ENCODE assay signal across 10 mouse cellular contexts in genomic region chr10:27761402-27761801, GRCm38 (mm10).
DNase-seq lines count a peak whose midpoint lies in the region; ATAC-seq and TF ChIP-seq lines count a peak whose summit lies in the region.
"Had no signal": no experiment of that assay in that cellular context is flagged by ENCODE, and none has a peak within 500 bp of the region (broad histone marks: within the 10 kb centered on the region; RNA-seq: fewer than 3 reads in every experiment).

No protein-coding gene starts in this region.

- no peak for ATAC-seq in kidney, embryonic 15.5 days (replicated peaks; ENCODE audit: low FRiP score)

- no peak overlapping the region for H3K4me2 ChIP-seq in kidney, embryonic 15.5 days
- H3K4me2 ChIP-seq: limb, embryonic 15.5 days had no signal

- H3K9ac ChIP-seq in kidney, embryonic 15.5 days = no peak overlapping the region
- no peak overlapping the region for H3K9ac ChIP-seq in ES-E14 (ENCODE audit: insufficient read depth, low read depth, low read length, poor library complexity, severe bottlenecking)
- H3K9ac ChIP-seq: limb, embryonic 15.5 days had no signal

- H3K27me3 ChIP-seq in kidney, embryonic 15.5 days = no peaks in the 10 kb centered on the region
- H3K27me3 ChIP-seq: limb, embryonic 15.5 days had no signal

- peak; percentile 8 for DNase-seq in adrenal gland, postnatal 14 days
- DNase-seq in adrenal gland, postnatal 25 days = no peak
- peak; percentile 38 for DNase-seq in kidney, postnatal 10 days
- peak; percentile 39 for DNase-seq in ES-E14 (ENCODE audit: low read depth, low spot score)
- peak; percentile 39 for DNase-seq in kidney, postnatal 14 days
- DNase-seq in thymus, postnatal 4 days = no peak
- no peak for DNase-seq in c-Kit-positive CD71-positive TER-119-positive erythroid progenitor cells, embryonic 14.5 days (ENCODE audit: low spot score)

- no peaks in the 10 kb centered on the region for H3K9me3 ChIP-seq in kidney, embryonic 15.5 days (replicated peaks)
- no peaks in the 10 kb centered on the region for H3K9me3 ChIP-seq in ES-E14 (ENCODE audit: control insufficient read depth, insufficient read depth, low read depth, low read length)
- H3K9me3 ChIP-seq: limb, embryonic 15.5 days had no signal

- in situ Hi-C loops in ES-E14 (cut with MboI; ENCODE audit: low sequenced_read_pairs in 2 of 2, unreplicated experiment in 2 of 2) = no loop called here

- no peak overlapping the region for H3K4me3 ChIP-seq in kidney, embryonic 15.5 days (replicated peaks)
- H3K4me3 ChIP-seq in ES-E14 (ENCODE audit: insufficient read depth in 1 of 2, low read depth in 1 of 2, low read length in 2 of 2, poor library complexity in 1 of 2, severe bottlenecking in 1 of 2) = no peak overlapping the region
- H3K4me3 ChIP-seq: erythroblast, embryonic 14.5 days; limb, embryonic 15.5 days had no signal

- 5% methylated on average over 3 of the region's 3 CpGs for WGBS in kidney, embryonic 15.5 days

- H3K4me1 ChIP-seq in kidney, embryonic 15.5 days = no peaks in the 10 kb centered on the region
- no peaks in the 10 kb centered on the region for H3K4me1 ChIP-seq in ES-E14 (ENCODE audit: control insufficient read depth in 2 of 2, insufficient read depth in 2 of 2, low read length in 2 of 2, poor library complexity in 1 of 2)
- H3K4me1 ChIP-seq: limb, embryonic 15.5 days had no signal

- no peak overlapping the region for H3K27ac ChIP-seq in kidney, embryonic 15.5 days
- H3K27ac ChIP-seq in ES-E14 (ENCODE audit: insufficient read depth, low read depth, low read length, poor library complexity, severe bottlenecking) = no peak overlapping the region
- H3K27ac ChIP-seq: limb, embryonic 15.5 days had no signal

- no peaks in the 10 kb centered on the region for H3K36me3 ChIP-seq in kidney, embryonic 15.5 days
- H3K36me3 ChIP-seq in ES-E14 (ENCODE audit: control insufficient read depth, insufficient read depth, low read length, poor library complexity, severe bottlenecking) = no peaks in the 10 kb centered on the region
- H3K36me3 ChIP-seq: limb, embryonic 15.5 days had no signal

TF ChIP-seq in ES-E14, 5 proteins besides CTCF, POLR2A, EP300 and RAD21:
- TF ChIP-seq ZC3H11A (IDR thresholded peaks at IDR 0.05; ENCODE audit: borderline replicate concordance, low read depth, low read length) (no peak), CHD2 (IDR thresholded peaks at IDR 0.05; ENCODE audit: low read depth, low read length) (no peak), HCFC1 (IDR thresholded peaks at IDR 0.05; ENCODE audit: borderline replicate concordance, insufficient read depth, low read length) (no peak), MAFK (IDR thresholded peaks at IDR 0.05; ENCODE audit: insufficient read depth, low read depth, low read length) (no peak), ZNF384 (IDR thresholded peaks at IDR 0.05; ENCODE audit: low read depth, low read length) (no peak)

Comparison
In these comparisons a context has a peak if more than half of its experiments do, and no peak if none do; other contexts are left out.
1. DNase-seq: peak in adrenal gland, postnatal 14 days (single experiment), kidney, postnatal 10 days (single experiment), ES-E14 (single experiment) and kidney, postnatal 14 days (single experiment); none in adrenal gland, postnatal 25 days (single experiment), thymus, postnatal 4 days (single experiment) and c-Kit-positive CD71-positive TER-119-positive erythroid progenitor cells, embryonic 14.5 days (single experiment).